Mouse (Mus musculus) hindbrain, embryonic 14.5 days (tissue): ENCODE results near the gene C330007P06Rik. TPM values are rescaled to one million over a fixed set of nuclear protein-coding genes. Genes with fewer than 3 reads are reported as not detected.

ENCODE experiments used
- ATAC-seq: fragments of 200-750 bp; cut with Nextera tagmentation; 2 replicates; pipeline ENCODE4 v1.8.0; 2017; ENCODE audit warnings: moderate number of reproducible peaks, mild to moderate bottlenecking, moderate TSS enrichment, moderate library complexity; ENCODE audit not compliant: low FRiP score
- DNase-seq: peaks from one replicate; pipeline ENCODE4 v3.0.0-alpha.2; 2015; ENCODE audit warnings: low spot score
- H3K27ac ChIP-seq: fragments of 300-500 bp; sonication (generic); 2 replicates; pipeline ENCODE4 v1.5.1; 2014; ENCODE audit warnings: mild to moderate bottlenecking, moderate library complexity
- H3K27me3 ChIP-seq: fragments of 300-500 bp; sonication (generic); 2 replicates; pipeline ENCODE4 v1.6.1; 2014; ENCODE audit warnings: mild to moderate bottlenecking, low read length, mixed read lengths; ENCODE audit not compliant: control insufficient read depth, insufficient read depth
- H3K36me3 ChIP-seq: fragments of 300-500 bp; sonication (generic); replicated peaks from 2 replicates; pipeline ENCODE4 v1.6.1; 2014; ENCODE audit not compliant: control insufficient read depth, insufficient read depth
- H3K4me1 ChIP-seq: fragments of 300-500 bp; sonication (generic); replicated peaks from 2 replicates; pipeline ENCODE4 v1.6.1; 2014; ENCODE audit warnings: antibody characterized with exemption, low read length, mixed read lengths; ENCODE audit not compliant: control insufficient read depth, insufficient read depth
- H3K4me2 ChIP-seq: fragments of 300-500 bp; sonication (generic); replicated peaks from 2 replicates; pipeline ENCODE4 v1.6.1; 2014; ENCODE audit warnings: mild to moderate bottlenecking, moderate library complexity
- H3K4me3 ChIP-seq: fragments of 300-500 bp; sonication (generic); replicated peaks from 2 replicates; pipeline ENCODE4 v1.5.1; 2014; ENCODE audit warnings: mild to moderate bottlenecking, low read length
- H3K9ac ChIP-seq: fragments of 300-500 bp; sonication (generic); 2 replicates; pipeline ENCODE4 v1.6.1; 2014
- H3K9me3 ChIP-seq: fragments of 300-500 bp; sonication (generic); 2 replicates; pipeline ENCODE4 v1.6.1; 2016; ENCODE audit warnings: low read length; ENCODE audit not compliant: control insufficient read depth
- WGBS: fragments of 180-500 bp; shearing (Covaris S2); extraction: QIAGEN DNeasy Blood & Tissue Kit; methylation state at CpG from one replicate; pipeline ENCODE4 v1.1.7; 2014; 5-methylcytosine and 5-hydroxymethylcytosine counted together
- polyA plus RNA-seq: library from polyadenylated mRNA; unstranded; fragments of >200 nt; fragmentation: Nextera tagmentation; extraction: Ambion mirVana; gene quantifications from 2 replicates; pipeline ENCODE4 v1.2.1, GENCODE M21; 2014

C330007P06Rik gene
- polyA plus RNA-seq, 1 experiment from 2014 or later: 24.6 TPM

GRCm38 (mm10) chrX:36843346-36843990, 30.4 kb downstream of the C330007P06Rik start:
- no peak overlapping the region for H3K9ac ChIP-seq
- H3K4me3 ChIP-seq: no peak overlapping the region
- no peak overlapping the region for H3K4me2 ChIP-seq
- H3K27me3 ChIP-seq: no peaks in the 10 kb centered on the region
- no peaks in the 10 kb centered on the region for H3K36me3 ChIP-seq
- no peak for ATAC-seq
- no peaks in the 10 kb centered on the region for H3K9me3 ChIP-seq
- H3K4me1 ChIP-seq: no peaks in the 10 kb centered on the region
- H3K27ac ChIP-seq: no peak overlapping the region
- 82% methylated on average over 4 of the region's 4 CpGs for WGBS
- DNase-seq: no peak

GRCm38 (mm10) chrX:36841698-36842097, 32.2 kb downstream of the C330007P06Rik start:
- H3K27me3 ChIP-seq: no peaks in the 10 kb centered on the region
- WGBS: 88% methylated on average over 6 of the region's 6 CpGs
- H3K4me2 ChIP-seq: no peak overlapping the region
- H3K9me3 ChIP-seq: no peaks in the 10 kb centered on the region
- no peaks in the 10 kb centered on the region for H3K4me1 ChIP-seq
- no peak overlapping the region for H3K4me3 ChIP-seq
- H3K27ac ChIP-seq: no peak overlapping the region
- no peak for DNase-seq
- H3K36me3 ChIP-seq: no peaks in the 10 kb centered on the region
- no peak for ATAC-seq
- H3K9ac ChIP-seq: no peak overlapping the region

- no peak overlapping the region for H3K4me3 ChIP-seq
- no peak overlapping the region for H3K4me2 ChIP-seq
- H3K27ac ChIP-seq: no peak overlapping the region
- no peaks in the 10 kb centered on the region for H3K4me1 ChIP-seq
- DNase-seq: no peak
- no peaks in the 10 kb centered on the region for H3K9me3 ChIP-seq
- no peak for ATAC-seq
- H3K9ac ChIP-seq: no peak overlapping the region
- 70% methylated on average over 7 of the region's 7 CpGs for WGBS
- H3K36me3 ChIP-seq: no peaks in the 10 kb centered on the region
- no peaks in the 10 kb centered on the region for H3K27me3 ChIP-seq
Measured at GRCm38 (mm10) chrX:36839391-36839790, 34.5 kb downstream of the C330007P06Rik start.

GRCm38 (mm10) chrX:36837069-36837676, 36.7 kb downstream of the C330007P06Rik start:
- Histone ChIP-seq H3K4me2 (no peak overlapping the region), H3K4me1 (no peaks in the 10 kb centered on the region), H3K27ac (no peak overlapping the region), H3K4me3 (no peak overlapping the region), H3K36me3 (no peaks in the 10 kb centered on the region), H3K27me3 (no peaks in the 10 kb centered on the region), H3K9me3 (no peaks in the 10 kb centered on the region), H3K9ac (no peak overlapping the region)
- 70% methylated on average over 6 of the region's 6 CpGs for WGBS
- DNase-seq: no peak
- no peak for ATAC-seq

- no peaks in the 10 kb centered on the region for H3K9me3 ChIP-seq
- no peaks in the 10 kb centered on the region for H3K4me1 ChIP-seq
- peak overlapping the region; percentile 45; the same call in 1 of the 2 replicates for H3K9ac ChIP-seq
- ATAC-seq (peak; percentile 70; the same call in 1 of the 2 replicates), DNase-seq (peak; percentile 76)
- H3K27ac ChIP-seq: peak overlapping the region; percentile 61; the same call in 1 of the 2 replicates
- no peaks in the 10 kb centered on the region for H3K27me3 ChIP-seq
- H3K4me2 ChIP-seq: peak overlapping the region; percentile 51
- H3K4me3 ChIP-seq: peak overlapping the region; percentile 25
- WGBS: 21% methylated on average over 19 of the region's 19 CpGs
- no peaks in the 10 kb centered on the region for H3K36me3 ChIP-seq
Measured at GRCm38 (mm10) chrX:36833397-36834084, 40.4 kb downstream of the C330007P06Rik start.

GRCm38 (mm10) chrX:36831632-36832031, 42.3 kb downstream of the C330007P06Rik start:
- no peak overlapping the region for H3K9ac ChIP-seq
- H3K27me3 ChIP-seq: no peaks in the 10 kb centered on the region
- H3K4me1 ChIP-seq: no peaks in the 10 kb centered on the region
- H3K9me3 ChIP-seq: no peaks in the 10 kb centered on the region
- no peak overlapping the region for H3K4me3 ChIP-seq
- 71% methylated on average over 4 of the region's 4 CpGs for WGBS
- H3K4me2 ChIP-seq: no peak overlapping the region
- no peak for DNase-seq
- ATAC-seq: no peak
- no peaks in the 10 kb centered on the region for H3K36me3 ChIP-seq
- H3K27ac ChIP-seq: no peak overlapping the region

GRCm38 (mm10) chrX:36830271-36830670, 43.6 kb downstream of the C330007P06Rik start:
- no peak overlapping the region for H3K9ac ChIP-seq
- H3K4me1 ChIP-seq: no peaks in the 10 kb centered on the region
- H3K27me3 ChIP-seq: no peaks in the 10 kb centered on the region
- WGBS: 34% methylated on average over 5 of the region's 5 CpGs
- no peak overlapping the region for H3K27ac ChIP-seq
- no peak overlapping the region for H3K4me3 ChIP-seq
- ATAC-seq: no peak
- DNase-seq: no peak
- H3K9me3 ChIP-seq: no peaks in the 10 kb centered on the region
- no peaks in the 10 kb centered on the region for H3K36me3 ChIP-seq
- H3K4me2 ChIP-seq: no peak overlapping the region

- no peak overlapping the region for H3K4me3 ChIP-seq
- ATAC-seq (no peak), DNase-seq (no peak)
- H3K9ac ChIP-seq: no peak overlapping the region
- 97% methylated on average over 4 of the region's 5 CpGs for WGBS
- H3K27me3 ChIP-seq: no peaks in the 10 kb centered on the region
- H3K36me3 ChIP-seq: no peaks in the 10 kb centered on the region
- no peaks in the 10 kb centered on the region for H3K9me3 ChIP-seq
- H3K27ac ChIP-seq: no peak overlapping the region
- no peaks in the 10 kb centered on the region for H3K4me1 ChIP-seq
- H3K4me2 ChIP-seq: no peak overlapping the region
Measured at GRCm38 (mm10) chrX:36826873-36827272, 47.0 kb downstream of the C330007P06Rik start.

- ATAC-seq (no peak), DNase-seq (no peak)
- Histone ChIP-seq H3K9me3 (no peaks in the 10 kb centered on the region), H3K9ac (no peak overlapping the region), H3K36me3 (no peaks in the 10 kb centered on the region), H3K4me1 (no peaks in the 10 kb centered on the region), H3K27ac (no peak overlapping the region), H3K4me3 (no peak overlapping the region), H3K27me3 (no peaks in the 10 kb centered on the region), H3K4me2 (no peak overlapping the region)
- WGBS: 47% methylated on average over 2 of the region's 2 CpGs
Measured at GRCm38 (mm10) chrX:36825032-36825431, 48.9 kb downstream of the C330007P06Rik start.
